Mouse (Mus musculus) frontal cortex, postnatal 10 days (tissue): Measurements from ENCODE around the gene Rcan2.

ENCODE experiments used
- DNase-seq, 2 experiments: peaks; one replicate each; pipeline ENCODE4 v3.0.0; 2022; ENCODE audit warnings: low spot score in 2 of 2, mixed read lengths in 1 of 2

Rcan2 gene

DNA sequence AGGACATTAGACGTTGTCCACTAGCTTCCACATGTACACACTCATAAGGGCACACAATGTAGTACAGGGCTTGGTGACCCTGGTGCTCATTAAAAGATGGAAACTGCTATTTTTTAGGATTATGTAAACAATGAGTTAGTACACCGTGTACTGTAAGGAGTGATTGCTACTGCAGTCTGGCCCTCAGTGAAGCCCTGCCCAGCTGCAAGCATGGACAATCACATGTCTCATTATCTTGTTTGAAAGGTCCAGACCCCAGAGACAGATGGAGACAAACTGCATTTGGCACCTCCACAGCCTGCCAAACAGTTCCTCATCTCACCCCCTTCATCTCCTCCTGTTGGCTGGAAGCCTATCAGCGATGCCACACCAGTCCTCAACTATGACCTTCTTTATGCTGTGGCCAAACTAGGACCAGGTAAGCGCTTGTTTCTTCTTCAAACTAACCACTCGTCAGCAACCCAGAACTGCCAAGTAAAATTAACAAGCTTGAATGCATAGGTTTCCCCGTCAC is 219.6 kb downstream of the Rcan2 start:
- no peak for DNase-seq

DNA sequence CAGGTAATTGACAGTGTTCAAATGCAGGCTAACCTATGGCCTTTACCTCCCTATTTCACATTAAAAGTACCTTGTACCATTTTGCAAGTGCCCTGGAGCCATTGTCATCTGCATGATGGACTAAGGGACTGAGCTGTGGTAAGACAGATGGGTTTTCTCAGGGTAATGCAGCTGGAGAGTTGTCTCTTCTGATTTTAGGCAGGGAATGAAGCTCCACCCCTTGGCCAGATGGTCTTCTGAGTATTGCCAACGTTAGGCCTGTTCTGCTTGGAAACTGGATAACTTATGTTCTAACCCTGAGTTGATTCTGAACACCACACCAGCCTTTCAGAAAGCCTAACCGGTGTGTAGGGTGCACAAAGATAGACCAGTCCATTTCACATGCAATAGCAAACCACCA is 222.7 kb downstream of the Rcan2 start:
- DNase-seq: no peak

DNA sequence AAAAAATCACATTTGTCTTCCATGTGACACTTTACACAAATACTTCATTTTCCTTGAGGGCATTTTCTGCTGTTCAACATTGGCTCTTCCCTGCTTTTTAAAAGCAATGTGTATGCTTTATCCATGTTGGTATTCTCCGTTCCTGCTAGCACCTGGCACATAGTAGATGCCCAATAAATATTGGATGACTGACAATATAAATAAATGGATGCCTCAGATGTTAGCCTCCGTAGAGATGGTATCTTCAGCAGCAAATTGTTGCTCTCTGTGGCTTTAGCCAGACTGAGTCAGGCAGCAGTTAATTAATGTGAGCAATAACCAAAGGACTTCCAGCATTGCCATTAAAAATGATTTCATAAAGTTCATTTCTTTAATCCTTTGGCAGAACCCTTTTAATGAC is 223.9 kb downstream of the Rcan2 start:
- DNase-seq: no peak

DNA sequence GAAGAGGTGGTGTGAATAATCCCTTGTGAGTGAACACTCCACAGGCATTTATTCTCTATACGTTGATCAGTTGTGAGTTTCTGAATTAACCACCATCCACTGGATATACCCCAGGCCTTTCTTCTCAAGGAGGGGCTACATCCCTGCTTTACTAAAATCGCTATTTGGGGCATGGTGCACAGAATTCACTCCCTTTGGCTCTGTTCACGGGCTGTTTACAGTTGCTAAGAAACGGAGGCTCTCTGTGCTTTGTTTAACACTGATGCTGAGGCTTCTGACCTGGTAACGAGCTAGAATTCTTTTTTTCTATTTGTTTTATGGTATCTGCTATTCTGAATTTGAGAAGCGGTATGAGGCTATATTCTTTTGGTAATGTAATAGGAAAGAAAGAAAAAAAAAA is 224.8 kb downstream of the Rcan2 start:
- no peak for DNase-seq

DNA sequence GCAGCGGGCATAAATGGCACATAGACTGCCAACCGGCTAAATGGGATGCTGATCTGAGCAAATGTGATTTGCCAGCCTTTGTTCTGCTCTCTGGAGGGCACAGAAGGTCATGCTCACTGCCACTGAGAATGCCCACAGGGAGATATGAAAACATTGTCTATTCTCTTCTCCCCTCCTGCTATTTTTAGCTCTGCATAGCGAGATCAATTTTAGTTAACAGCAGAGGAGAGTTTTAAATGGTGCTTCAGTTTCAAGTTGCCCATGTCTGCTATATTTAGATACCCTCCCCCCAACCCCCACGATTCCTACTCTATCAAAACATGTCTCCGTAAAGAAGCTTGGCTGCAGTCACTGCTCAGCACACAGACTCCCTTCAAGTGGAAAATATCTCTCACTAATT is 225.2 kb downstream of the Rcan2 start:
- DNase-seq: peak; percentile 10 to 11

DNA sequence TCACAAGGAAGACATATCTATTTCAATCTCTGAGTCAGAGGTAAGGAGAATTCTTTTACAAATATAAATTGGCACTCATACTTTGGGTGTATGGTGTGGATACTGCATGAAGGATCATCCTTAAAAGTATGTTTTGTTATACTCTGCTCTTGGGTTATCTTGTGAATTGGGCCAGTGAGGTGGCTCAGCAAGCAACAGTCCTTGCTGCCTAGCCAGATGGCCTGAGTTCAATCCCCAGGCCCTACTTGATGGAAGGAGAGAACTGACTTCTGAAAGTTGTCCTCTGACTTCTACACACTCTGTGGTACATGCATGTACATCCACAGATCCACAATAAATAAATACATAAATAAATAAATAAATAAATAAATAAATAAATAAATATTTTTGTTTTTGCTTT is 225.6 kb downstream of the Rcan2 start:
- DNase-seq: no peak

DNA sequence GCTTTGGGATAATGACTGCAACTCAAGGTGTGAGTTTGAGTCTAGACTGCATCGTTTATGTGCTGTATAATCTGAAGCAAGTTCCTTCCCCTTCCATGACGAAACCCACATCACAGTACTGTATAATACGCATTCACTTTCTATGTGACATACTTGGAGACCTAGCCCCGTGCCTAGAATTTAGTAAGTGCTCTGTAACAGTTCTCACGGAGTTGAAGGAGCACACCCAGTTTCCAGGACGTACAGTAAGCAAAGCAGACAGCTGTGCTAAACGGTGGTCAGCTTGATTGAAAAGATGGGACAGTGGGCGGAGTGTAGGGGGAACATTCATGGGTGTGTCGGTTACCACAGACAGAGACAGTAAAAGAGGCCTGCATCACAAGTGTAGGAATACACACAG is 226.2 kb downstream of the Rcan2 start:
- DNase-seq: no peak

DNA sequence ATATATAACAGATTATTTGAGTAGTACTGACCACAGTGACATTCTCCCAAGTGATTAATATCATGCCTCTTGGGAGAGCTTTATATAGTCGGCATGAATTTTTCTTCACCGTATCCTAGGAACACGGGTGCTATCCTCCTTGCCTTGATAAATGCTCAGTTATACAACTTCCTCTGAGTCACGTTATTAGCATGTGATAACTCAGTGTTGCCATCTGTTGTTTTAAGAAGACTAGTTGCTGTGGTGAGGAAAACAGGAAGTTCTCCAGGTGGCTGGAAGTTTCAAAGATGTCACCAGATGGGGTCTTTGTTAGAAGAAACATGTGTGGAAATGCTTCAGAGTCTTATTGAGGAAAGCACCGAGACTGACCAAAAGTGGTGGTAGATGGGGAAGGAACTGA is 228.5 kb downstream of the Rcan2 start:
- no peak for DNase-seq

DNA sequence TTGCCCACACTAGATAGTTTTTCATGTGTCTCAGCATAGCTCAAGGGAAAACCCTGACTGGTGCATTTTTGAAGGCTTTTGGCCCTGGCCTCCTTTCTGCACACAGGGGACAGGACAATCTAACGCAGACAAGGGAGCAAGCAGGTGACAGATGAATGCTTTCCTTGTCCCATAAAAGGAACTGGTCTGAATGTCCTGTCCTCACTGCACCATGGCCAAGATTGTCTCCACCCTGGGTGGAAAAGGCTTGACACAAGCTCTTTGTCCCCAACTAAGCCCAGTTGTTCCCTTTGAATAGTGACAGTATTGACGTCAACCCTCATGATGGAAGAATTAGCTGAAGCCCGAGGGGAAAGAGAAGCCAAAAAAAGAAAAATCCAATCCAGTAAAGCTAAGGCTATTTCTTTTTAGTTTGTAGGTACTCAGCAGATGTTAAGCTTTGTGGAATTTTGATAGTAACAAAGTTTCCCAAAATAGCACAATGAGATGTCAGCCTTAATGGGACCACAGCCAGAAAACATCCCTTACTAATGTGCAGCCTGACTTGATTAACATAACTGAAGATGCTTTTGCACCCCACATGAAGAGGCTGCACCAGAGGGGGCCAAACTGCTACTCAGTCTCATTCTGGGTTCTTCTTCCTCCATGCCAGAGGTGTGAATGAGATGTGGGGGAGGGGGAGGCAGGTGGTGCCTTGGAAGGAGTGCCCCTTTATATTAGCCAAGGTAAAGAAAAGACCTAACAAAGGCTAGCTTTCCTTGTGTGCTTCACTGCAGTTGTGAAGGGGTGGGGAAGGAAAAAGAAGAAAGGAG is 229.8 kb downstream of the Rcan2 start:
- DNase-seq: peak in 1 of 2 experiments; percentile 18

DNA sequence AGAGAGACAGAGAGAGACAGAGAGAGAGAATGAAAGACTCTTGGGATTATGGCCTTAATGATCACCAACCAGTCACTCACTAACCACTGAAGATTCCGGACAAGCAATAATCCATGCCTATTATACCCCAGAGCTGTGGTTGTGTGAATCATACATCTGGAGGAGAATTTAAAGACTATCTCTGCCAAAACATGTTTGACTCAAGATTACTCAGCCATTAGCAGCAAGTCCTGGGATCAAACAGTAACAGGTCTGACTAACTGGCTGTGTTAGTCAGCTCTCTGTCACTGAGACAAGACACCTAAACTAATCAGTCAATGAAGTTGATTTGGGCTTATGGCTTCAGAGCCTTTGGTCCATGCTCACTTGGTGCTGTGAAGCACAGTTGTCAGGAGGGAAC is 233.9 kb downstream of the Rcan2 start:
- DNase-seq: no peak

DNA sequence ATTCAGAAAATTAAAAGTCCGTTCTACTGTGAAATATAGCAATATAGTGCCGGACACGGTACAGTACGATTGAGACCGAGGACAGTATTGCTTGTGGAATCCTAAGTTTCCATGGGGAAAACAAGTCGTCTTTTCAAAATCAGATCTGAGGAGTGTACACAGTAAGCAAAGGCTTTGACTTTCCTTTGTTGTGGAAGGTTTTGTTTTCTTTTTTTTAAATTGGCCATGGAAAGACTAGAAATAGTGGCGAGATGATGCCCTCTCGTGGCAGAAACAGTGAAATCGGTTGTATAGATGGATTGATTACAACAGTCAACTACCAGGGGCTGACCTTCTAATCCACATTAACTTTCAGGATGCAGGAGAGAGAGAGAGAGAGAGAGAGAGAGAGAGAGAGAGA is 237.5 kb downstream of the Rcan2 start:
- peak in 1 of 2 experiments; percentile 44 for DNase-seq

DNA sequence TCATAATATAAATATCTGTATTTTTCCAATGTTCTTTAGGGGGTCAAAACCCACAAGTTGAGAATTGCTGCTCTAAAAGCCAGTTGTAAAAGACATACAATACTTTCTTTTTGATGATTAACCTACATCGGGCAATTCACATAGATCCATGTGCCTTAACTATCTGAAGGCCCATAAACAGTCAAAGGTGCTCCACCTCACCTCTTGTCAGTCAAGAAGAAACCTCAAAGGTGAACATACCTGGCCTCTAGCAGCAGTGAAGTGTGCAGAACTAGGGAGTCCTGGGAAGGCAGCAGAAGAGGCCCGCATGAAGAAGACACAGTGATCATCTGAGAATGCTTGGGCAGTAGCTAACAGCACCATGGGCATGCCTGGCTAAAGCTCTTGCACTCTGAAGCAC is 239.3 kb downstream of the Rcan2 start:
- DNase-seq: no peak

DNA sequence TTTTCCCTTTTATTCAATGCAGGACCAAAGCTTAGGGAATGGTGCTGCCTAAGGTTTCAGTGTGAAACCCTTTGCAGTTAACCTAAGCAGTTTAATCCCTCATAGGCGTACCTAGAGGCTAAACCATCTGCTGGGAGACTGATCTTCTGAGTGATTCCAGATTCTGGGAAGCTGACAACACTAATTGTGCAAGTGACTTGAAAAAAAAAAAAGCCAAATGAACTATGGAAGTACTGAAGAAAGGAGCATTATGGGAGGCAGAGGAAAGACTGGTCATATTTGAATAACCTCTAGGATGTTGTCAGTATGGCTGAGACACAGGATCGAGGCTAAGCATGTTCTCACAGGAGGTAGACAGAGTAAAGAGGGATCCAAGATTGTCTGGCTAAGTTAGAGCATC is 241.2 kb downstream of the Rcan2 start:
- no peak for DNase-seq

DNA sequence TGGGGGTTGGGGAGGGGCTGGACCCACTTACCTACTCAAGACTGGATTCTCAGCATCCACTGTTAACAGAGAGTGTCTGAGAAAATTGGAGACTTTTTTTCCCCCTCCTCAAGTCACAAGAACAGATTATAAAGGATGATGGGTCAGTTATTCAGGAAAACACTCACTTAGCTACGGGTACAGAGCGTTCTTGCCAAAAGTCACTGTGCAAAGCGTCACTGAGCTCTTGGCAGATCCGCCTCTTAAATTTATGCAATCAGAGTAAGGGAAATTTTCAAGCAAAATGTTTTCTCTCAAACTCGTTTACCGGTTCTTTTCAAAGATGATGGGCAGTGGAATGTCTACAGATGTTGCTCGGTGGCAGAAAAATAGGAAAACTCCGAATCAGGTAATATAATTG is 241.7 kb downstream of the Rcan2 start:
- DNase-seq: no peak

DNA sequence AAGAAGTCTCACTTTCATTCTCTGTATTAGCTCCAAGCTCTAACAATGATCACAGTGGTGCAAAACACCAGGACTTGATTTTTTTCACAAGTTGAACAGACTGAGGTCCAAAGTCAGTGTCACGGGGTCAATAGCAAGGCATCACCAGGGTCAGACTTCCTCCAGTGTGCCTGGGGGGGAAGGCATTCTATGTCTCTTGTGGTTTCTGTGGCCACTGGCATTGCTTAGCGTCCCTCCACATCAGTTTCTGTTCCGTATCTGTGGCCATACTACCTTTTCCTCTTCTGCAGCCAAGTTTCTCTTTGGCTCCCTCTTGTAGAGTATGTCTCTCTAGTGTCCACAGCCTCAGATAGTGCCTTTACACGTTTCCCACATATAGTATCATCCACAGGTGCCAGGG is 252.3 kb downstream of the Rcan2 start:
- no peak for DNase-seq

DNA sequence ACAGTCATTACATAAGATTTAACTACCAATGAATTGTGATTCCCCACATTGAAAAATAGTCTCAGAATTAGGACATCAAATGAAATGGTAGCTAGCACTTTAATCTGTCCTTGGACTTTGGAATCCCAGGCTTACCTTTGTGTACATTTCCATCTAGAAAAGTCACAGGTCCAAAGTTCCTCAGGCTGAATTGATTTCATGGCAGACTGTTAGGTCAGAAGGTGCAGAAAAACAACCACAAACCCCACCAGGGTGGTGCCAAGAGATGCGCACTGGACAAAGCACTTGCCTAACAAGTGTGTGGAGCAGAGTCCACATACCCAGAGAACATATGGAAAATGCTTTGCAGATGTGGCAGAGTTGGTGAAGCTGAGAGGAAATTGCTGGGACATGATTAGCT is 256.0 kb downstream of the Rcan2 start:
- no peak for DNase-seq

DNA sequence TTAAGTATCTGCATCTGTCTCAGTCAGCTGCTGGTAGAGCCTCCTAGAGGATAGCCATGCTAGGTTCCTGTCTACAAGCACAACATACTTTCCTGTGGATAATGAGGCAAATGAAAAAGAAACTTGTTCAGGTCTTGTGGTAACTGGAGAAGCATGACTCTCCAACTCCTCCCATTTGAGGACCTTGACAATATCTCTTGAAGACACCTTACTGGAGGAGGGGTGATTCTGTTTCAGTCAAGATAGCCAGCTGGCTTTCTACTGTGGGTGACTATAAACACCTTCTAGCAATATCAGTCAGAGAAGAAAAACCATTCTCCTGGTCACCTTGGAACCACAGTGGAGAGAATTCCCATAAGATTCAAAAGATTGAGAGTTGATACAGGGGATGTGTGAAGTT is 257.0 kb downstream of the Rcan2 start:
- no peak for DNase-seq

DNA sequence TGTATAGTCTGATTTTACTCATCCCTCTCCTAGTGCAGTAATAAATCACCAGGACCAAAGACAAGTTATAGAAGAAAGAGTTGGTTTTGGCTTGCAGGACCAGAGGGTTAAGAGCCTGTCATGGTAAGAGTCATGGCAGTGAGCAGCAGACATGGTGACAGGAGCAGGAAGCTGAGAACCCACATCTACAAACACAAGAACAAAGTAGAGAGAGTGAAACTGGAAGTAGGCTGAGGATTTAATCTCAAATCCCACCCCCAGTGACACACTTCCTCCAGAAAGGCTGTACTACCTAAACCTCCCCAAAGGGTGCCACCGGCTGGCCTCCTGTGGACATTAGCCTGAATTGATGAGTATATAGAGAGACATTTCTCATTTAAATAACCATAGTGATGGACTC is 259.6 kb downstream of the Rcan2 start:
- DNase-seq: no peak

DNA sequence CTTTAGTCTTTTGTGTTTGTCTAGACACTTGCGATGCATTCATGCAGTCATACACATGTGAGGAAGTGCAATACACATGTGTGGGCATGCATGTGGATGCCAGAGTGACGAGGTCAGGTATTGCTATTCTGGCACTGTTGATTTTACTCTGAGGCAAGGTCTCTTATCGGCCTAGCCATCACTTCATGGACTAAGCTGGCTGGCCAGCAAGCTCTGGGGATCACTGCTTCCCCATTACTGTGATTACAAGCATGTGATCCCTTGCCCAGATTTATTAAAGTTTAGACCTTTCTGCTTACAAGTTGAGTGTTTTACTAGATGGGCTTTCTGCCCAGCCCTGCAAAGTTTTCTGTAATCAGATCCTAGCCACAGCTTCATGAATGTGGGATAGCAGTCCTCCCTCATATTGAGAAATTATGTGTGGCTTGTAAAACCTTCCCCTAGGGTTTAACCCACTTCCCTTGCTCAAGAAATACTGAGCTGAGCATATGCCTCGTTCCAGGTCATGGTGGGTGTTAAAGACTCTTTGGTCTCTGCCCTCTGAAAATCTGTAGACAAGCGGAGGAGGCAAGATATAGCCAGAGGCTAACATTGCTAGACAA is 260.2 kb downstream of the Rcan2 start:
- no peak for DNase-seq

DNA sequence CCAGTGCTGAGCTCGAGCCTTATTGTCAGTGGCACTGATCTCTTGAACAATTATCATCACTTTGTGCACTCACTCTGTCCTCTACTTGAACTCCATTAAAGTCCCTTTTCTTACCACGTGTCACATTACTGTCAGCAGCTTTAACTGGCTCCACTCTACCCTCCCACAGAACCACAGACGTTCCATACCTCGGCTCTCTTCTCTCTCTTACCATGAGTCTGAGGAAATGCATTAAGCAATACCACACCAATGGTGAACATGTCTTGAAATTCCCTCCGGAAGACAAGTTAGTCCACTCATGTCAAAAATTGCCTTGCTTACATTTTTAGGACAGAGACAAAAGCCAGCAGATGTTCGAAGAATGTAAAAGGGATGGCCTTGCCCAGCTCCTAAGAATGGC is 267.7 kb downstream of the Rcan2 start:
- no peak for DNase-seq

DNA sequence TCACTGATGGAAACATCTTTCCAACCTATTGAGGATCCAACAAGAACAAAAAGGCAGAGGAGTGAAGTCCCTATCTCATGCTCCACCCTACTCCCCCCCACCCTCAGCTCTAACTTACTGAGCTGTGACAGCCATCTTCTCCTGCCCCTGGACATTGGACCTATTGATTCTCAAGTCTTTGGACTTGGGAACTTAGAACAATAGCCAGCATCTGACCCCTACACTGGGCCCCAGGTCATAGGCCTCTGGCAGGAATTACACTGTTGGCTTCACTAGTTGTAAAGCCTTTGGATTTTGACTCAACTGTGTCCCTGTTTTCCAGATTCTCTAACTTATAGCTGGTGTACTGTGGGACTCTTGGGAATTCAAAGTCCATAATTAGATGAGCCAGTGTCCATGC is 270.5 kb downstream of the Rcan2 start:
- no peak for DNase-seq

DNA sequence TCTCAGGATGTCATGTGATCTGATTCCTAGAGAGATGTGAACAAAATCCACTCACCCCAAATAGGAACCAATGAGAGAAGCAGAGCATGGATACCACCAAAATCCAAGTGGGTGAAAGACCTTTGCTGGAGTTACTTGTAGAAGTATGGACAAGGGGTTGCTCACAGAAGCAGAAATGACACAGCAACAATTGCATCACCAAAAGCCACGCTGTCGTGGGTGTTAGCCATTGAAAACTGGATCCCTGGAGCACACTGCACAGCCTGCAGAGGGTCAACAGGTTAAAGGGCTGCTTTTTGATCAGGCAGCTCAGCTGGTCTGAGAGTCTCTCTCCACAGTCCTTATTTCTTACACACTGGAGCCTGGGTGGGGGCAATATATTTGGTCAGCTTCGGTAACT is 274.4 kb downstream of the Rcan2 start:
- DNase-seq: no peak

DNA sequence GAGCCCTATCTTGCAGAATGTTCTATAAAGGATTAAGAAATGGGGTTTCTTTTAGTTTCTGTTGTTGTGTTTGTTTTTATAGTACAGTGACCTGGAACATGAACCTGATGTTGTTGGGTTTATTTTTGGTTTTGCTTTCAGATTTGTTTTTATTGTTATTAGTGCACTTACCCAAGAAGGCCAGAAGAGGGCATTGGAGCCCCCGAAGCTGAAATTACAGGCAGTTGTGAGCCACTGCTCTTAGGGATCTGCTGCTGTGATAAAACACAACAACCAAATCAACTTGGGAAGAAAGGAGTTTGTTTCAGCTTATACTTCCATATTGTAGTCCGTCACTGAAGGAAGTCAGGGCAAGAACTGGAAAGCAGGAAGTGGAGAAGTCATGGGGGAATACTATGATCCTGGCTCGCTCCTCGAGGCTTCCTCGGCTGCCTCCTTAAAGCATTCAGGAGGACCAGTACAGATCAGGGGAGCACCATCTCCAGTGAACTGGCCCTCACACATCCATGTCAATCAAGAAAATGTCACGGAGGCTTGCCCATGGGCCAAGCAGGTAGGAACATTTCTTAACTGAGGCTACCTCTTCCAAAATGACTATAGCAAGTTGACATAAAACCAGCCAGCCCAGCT is 275.0 kb downstream of the Rcan2 start:
- no peak for DNase-seq
